Mouse (Mus musculus) heart, adult 11 months (tissue): ENCODE measurements around the gene Clcnkb.

Source experiments
- DNase-seq: peaks from one replicate; pipeline ENCODE4 v3.0.0; 2022

Gene Clcnkb

DNA sequence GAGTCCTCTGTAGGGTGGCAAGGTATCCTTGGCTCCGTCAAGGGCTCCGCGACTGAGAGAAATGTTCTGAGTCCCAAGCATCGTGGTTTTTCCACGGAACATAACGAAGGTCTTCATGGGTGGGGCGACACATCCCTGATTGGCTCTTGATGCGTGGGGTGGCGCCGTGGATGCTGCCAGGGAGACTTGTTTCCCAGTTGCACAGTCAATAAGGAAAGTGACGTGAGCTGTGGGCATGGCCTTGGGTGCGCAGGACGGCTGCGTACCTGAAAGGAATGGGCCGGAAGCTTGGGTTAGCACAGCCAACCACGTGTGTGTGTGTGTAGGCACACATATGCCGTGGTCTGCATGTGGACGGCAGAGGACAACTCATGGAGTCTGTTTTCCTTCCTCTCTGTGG, 17.4 kb upstream of the Clcnkb start:
- no peak for DNase-seq

- no peak for DNase-seq
These were observed 16.9 kb upstream of the Clcnkb start for GRCm38 (mm10) chr4:141432666-141433065.

DNA sequence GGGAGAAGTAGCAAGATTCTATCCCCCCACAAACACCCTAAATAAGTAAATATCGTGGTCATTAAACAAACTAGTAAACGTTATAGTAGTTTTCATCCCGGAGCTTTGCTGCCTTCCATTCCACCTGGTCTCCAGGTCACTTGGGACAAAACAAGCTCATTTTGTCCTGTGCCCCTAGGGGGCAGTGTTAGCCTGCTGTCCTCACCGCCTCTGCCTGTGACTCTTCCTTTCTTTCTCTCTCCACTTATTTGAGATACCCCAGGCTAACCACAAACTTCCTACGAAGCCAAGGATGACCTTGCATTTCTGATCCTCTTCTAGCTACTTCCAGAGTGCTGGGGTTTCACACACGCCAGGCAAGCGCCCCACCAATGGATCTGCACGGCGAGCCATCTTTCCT, 15.2 kb upstream of the Clcnkb start:
- DNase-seq = peak; percentile 94

GRCm38 (mm10) chr4:141429847-141430246, 14.0 kb upstream of the Clcnkb start:
- no peak for DNase-seq

- peak; percentile 90 for DNase-seq
These were observed 13.6 kb upstream of the Clcnkb start for GRCm38 (mm10) chr4:141429381-141429780.

DNA sequence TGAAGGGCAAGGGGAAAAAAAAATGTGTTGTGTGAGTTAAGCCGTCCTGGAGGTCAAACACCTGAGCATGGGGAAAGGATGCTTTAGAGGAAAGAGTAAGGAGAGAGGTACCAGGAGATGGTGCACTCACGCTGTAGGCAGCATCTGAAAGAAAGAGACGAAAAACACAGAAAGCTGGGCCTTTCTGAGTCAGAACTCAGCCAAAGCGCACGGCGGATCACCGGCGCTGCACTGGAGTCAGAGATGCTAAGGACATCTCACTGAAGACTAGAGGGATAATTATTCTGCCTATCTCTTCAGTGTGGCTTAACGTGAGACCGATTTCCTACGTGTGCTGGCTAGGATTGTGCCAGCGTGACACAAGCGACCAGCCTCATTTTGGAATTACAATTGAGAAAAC, 12.1 kb upstream of the Clcnkb start:
- DNase-seq = no peak

DNA sequence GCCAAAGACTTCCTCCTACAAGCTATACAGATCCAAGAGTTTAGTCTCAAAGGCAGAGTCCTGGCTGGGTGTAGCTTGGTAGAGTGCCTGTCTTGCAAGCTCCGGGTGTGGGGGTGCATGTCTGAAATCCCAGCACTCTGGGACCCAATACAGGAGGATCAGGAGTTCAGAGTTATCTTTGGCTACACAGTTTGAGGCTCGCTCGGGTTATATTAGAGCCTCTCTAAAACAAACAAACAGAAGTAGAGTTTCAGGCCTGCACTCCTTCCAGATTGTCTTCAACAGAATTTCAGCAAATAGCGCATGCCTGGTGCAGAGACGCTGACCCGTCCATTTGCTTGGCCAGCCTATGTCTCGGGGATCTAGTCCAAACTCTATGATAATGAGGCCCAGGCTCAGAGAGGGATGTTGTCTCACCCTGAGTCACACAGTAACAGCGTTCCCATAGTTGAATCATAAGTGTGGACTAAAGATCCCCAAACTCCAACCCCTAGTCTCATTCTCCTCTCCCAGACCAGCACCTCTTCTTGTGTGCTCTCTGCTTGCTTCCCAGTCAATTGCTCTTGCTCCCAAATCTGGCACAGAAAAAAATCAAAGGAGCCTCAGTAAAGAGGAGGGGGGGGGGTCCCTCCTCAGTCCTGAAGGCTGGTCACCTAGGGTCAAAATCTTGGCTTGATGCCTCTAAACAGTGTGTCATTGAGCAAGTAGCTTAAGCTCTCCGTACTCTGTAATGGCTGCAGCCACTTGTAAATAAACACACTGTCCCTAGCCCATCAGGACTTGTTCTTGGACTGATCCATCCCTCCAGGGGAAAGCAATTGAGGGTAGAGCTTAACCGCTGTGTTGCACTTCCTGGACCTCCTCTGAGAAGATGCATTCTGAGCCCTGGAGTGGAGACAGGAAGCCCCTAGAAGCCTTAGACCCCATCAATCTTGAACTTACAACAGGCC, 11.3 kb upstream of the Clcnkb start:
- peak; percentile 93 for DNase-seq

- DNase-seq = peak; percentile 99
These were observed 10.0 kb upstream of the Clcnkb start for GRCm38 (mm10) chr4:141425484-141426479.

GRCm38 (mm10) chr4:141423691-141424431, 8.0 kb upstream of the Clcnkb start:
- DNase-seq = peak; percentile 94

DNA sequence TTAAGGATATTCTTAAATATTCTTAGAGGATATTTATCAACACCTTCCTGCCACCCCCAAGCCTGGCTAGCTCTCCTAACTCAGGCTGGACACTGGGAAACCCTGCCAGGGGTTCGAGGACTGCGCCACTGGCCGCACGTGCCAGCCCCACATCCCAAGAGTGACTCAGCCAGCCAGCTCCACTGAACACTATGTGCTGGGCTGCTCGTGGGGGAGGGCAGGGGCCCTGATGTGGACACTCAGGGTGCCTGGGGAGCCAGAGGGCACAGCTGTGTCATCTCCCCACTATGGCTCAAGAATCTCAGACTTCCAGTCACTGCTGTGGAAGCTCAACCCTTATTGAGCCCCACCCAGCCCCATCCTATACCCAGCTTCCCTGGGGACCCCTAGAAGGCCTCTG, 7.5 kb upstream of the Clcnkb start:
- DNase-seq = peak; percentile 97

- peak; percentile 94 for DNase-seq
These were observed 7.0 kb upstream of the Clcnkb start for GRCm38 (mm10) chr4:141422841-141423240.

DNA sequence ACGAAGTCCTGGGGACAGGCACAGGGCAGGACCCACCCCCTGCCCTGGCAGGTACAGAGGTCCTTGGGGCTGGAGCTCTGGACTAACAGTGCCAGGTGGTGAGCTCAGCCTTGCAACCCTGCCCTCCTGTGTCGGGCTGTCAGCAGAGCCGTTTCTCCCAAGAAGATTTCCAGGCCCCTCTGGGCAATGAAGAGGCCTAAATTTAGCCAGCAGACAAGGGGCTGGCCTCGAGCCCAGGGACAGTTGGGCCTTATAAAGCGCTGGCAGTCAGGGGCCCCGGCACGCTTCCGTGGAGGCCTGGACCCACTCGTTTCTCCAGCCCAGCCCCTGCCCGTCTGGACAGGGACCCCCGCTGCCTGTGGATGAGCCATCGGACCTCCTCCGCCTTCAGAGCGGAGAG, 5.6 kb upstream of the Clcnkb start:
- peak; percentile 99 for DNase-seq

DNA sequence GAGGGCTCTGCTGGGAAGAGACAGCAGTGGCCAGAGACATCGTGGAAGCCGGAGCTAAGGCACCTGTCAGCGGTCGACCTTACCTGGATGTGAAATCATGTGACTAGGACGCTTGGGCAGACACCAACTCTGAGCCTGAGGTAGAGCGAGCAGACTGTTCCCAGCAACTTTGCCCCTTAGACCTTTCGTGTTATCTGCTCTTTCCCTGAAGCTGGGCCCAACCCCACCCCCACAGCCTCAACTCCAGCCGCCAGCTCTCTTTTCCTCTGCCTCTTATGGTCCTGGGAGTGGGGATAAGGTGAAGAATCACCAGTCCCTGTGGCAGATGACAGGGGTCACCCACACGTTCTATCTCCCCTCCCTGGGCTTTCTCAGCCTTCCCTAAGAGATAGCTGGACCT, 5.1 kb upstream of the Clcnkb start:
- peak; percentile 95 for DNase-seq

DNA sequence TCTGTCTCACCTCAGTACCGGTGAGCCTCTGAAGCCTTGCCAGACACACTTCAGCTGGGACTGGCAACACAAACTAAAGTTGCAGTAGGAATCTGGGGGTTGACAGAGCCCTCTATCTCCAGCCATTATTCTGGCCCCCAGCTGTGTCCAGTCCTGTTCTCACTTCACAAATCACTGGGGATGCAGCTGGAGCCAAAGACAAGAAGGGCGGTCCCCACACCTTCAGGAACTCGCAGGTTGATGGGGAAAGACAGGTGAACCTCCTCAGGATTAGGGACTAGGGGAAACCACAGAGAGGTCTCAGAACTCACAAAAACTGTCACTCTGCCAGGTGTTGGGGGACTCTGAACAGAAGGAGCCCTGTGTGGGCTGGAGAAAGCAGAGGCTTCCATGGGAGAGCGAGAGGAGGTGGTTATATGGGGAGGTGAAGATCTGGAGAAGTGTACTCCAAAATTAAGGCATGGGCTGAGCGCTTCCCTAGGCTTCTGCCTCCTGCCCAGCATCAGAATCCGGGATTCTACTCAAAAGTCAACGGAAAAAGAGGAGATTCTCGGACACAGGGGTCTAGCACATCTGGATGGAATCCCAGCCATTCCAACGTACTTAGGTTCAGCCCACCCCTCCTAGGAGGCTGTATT, 4.5 kb upstream of the Clcnkb start, which contains the start of gene Hspb7:
Hspb7 (plus strand) TSS at position 588 of the 638 bp plus-strand sequence.
- DNase-seq = no peak

DNA sequence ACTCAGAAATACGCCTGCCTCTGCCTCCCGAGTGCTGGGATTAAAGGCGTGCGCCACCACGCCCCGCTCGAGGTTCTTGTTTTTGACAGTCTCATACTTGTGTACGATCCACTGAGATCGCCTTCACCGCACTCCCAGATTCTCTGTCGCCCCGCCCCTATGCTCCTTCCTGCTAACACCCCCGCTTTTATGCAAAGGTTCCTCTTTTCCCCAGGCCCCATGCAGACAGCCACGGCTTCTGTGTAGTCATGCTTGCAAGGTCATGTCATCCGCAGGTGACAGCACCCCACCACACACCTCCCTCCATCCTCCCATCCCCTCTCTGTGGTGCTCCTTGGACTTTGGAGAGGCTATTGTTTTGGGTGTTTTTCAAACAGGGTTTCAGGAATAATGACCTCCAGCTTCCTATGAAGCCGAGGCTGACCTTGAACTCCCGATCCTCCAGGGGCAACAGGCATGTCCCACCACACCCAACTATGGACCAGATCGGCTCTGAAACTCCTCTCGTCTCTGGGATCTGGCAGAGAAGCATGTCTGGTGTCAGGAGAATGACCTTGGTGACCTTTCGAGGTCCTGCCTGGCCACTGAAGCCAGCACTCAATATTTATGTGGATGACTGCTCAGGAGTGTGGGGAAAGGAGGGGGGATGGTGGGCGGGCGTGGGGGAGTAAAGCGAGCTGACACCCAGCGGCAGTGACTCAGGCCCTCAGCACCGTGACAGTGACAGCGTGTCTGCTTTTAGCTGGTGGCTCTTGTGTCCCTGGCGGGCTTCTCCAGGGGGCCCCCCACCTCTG, 3.8 kb upstream of the Clcnkb start:
- peak; percentile 96 for DNase-seq

- DNase-seq = no peak
These were observed 4.3 kb downstream of the Clcnkb start for GRCm38 (mm10) chr4:141411430-141411992.

DNA sequence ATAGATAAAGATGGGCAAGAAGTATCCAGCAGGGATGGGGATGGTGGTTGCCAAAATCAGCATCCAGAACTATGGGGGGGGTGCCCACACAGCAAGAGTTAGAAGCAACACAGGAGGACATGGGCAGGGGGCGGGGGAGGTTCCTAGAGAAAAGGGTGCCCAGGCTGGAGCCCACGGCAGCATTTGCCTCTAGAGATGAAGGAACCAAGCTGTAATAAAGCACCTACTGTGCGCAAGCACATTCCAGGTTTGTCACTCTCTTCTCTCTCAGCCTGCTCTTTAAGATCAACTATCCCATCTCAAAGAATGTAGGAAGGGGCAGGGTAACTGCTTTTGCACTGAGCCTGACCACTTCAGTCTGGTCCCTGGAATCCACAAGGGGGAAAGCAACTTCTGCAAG, 7.2 kb downstream of the Clcnkb start:
- no peak for DNase-seq

GRCm38 (mm10) chr4:141406516-141407299, 9.1 kb downstream of the Clcnkb start:
- DNase-seq = peak; percentile 94

DNA sequence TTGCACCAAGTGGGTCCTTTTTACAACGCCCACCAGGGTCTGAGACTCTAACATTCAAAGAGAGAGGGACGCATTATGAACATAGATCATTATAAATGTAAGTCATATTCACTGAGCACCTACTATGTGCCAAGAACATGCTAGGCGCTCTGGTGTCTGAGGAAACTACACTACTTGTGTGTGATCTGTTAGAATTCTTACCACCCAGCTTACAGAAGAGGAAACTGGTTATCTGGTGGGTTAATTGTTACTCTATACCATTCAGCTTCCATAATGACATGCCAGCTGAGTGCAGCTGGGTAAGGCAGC, 10.5 kb downstream of the Clcnkb start:
- no peak for DNase-seq
